Mouse (Mus musculus): Measurements from ENCODE around the gene Hoxc9. TPM values are rescaled to one million over a fixed set of nuclear protein-coding genes. Genes with fewer than 3 reads are reported as not detected.

Hoxc9 gene
- polyA plus RNA-seq, 1 experiment: 6.2 TPM

- TF ChIP-seq CTCF (IDR thresholded peaks at IDR 0.05; ENCODE audit: borderline replicate concordance, insufficient read depth, low read length) (no peak), POLR2A (IDR thresholded peaks at IDR 0.05; ENCODE audit: low read depth, low read length) (no peak)
- H3K4me1 ChIP-seq (ENCODE audit: control insufficient read depth, insufficient read depth, low read length): no peaks in the 10 kb centered on the region
- no peak overlapping the region for H3K27ac ChIP-seq (ENCODE audit: insufficient read depth, low read length)
- no peak overlapping the region for H3K4me3 ChIP-seq (ENCODE audit: insufficient read depth, low read length)
Observed at GRCm38 (mm10) chr15:102975034-102975433, 1.2 kb upstream of the Hoxc9 start.

DNA sequence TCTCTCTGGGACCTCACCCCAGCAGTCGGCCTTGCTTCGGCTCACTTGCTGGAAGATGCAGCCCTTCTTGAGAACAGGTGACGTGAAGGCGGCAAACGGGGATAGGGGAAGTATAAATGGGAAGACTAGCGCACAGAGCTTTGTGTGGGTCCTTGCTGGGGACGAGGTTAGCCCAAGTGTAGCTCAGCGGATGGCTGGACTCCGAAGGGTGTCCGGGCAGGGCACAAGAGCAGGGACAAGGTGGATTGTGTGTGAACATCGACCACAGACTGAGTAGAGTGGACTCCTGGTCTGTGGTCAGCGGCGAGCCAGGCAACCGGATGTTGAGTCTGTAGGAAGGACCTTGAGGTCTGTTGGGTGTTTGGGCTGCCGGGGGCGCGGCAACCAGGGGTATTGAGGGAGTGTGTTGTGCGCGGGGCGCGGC, 539 bp upstream of the Hoxc9 start:
- Histone ChIP-seq H3K4me1 (ENCODE audit: control insufficient read depth, insufficient read depth, low read length) (no peaks in the 10 kb centered on the region), H3K27ac (ENCODE audit: insufficient read depth, low read length) (peak overlapping the region; percentile 3; the same call in 1 of the 2 replicates), H3K4me3 (ENCODE audit: insufficient read depth, low read length) (peak overlapping the region; percentile 8)
- TF ChIP-seq CTCF (IDR thresholded peaks at IDR 0.05; ENCODE audit: borderline replicate concordance, insufficient read depth, low read length) (no peak), POLR2A (IDR thresholded peaks at IDR 0.05; ENCODE audit: low read depth, low read length) (no peak)

- Histone ChIP-seq H3K4me1 (ENCODE audit: control insufficient read depth, insufficient read depth, low read length) (no peaks in the 10 kb centered on the region), H3K27ac (ENCODE audit: insufficient read depth, low read length) (peak overlapping the region; percentile 31; the same call in 1 of the 2 replicates), H3K4me3 (ENCODE audit: insufficient read depth, low read length) (peak overlapping the region; percentile 43)
- TF ChIP-seq POLR2A (IDR thresholded peaks at IDR 0.05; ENCODE audit: low read depth, low read length) (no peak), CTCF (IDR thresholded peaks at IDR 0.05; ENCODE audit: borderline replicate concordance, insufficient read depth, low read length) (no peak)
Observed at GRCm38 (mm10) chr15:102976631-102977422, 588 bp downstream of the Hoxc9 start.

- H3K27ac ChIP-seq (ENCODE audit: insufficient read depth, low read length): peak overlapping the region; percentile 44
- TF ChIP-seq CTCF (IDR thresholded peaks at IDR 0.05; ENCODE audit: borderline replicate concordance, insufficient read depth, low read length) (no peak), POLR2A (IDR thresholded peaks at IDR 0.05; ENCODE audit: low read depth, low read length) (no peak)
- no peaks in the 10 kb centered on the region for H3K4me1 ChIP-seq (ENCODE audit: control insufficient read depth, insufficient read depth, low read length)
- peak overlapping the region; percentile 43 for H3K4me3 ChIP-seq (ENCODE audit: insufficient read depth, low read length)
Observed at GRCm38 (mm10) chr15:102977423-102977974, 1.3 kb downstream of the Hoxc9 start.

GRCm38 (mm10) chr15:102978615-102979515, 2.6 kb downstream of the Hoxc9 start:
- Histone ChIP-seq H3K4me3 (ENCODE audit: insufficient read depth, low read length) (peak overlapping the region; percentile 4; the same call in 1 of the 2 replicates), H3K27ac (ENCODE audit: insufficient read depth, low read length) (peak overlapping the region; percentile 23)

DNA sequence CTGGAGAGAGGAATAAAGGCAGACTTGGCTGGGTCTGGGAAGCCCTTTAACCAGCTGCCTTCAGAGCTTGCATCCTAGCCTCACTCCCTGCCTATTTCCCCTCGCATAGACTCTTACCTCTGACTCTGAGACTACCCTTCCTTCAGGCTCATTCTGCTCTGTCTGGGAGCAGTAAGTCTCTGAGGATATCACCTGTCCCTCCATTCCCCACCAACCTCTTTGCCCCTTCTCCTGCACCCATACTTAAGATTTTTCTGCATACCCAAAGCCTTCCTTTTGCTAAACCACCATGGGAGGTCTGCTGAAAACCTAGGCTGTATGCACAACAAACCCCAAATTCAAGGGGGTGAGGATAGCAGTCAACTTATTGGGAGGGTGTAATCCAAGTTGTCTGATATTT, 3.7 kb downstream of the Hoxc9 start:
- H3K4me1 ChIP-seq (ENCODE audit: control insufficient read depth, insufficient read depth, low read length): no peaks in the 10 kb centered on the region

More at GRCm38 (mm10) chr15:102978615-102979515, 2.6 kb downstream of the Hoxc9 start:
- TF ChIP-seq CTCF (IDR thresholded peaks at IDR 0.05; ENCODE audit: borderline replicate concordance, insufficient read depth, low read length): no peak
- TF ChIP-seq POLR2A (IDR thresholded peaks at IDR 0.05; ENCODE audit: low read depth, low read length): no peak
- H3K4me1 ChIP-seq (ENCODE audit: control insufficient read depth, insufficient read depth, low read length): no peaks in the 10 kb centered on the region

GRCm38 (mm10) chr15:102980352-102980751, 4.1 kb downstream of the Hoxc9 start:
- H3K4me1 ChIP-seq (ENCODE audit: control insufficient read depth, insufficient read depth, low read length): no peaks in the 10 kb centered on the region
- TF ChIP-seq CTCF (IDR thresholded peaks at IDR 0.05; ENCODE audit: borderline replicate concordance, insufficient read depth, low read length) (no peak), POLR2A (IDR thresholded peaks at IDR 0.05; ENCODE audit: low read depth, low read length) (no peak)
- H3K27ac ChIP-seq (ENCODE audit: insufficient read depth, low read length): peak overlapping the region; percentile 28
- no peak overlapping the region for H3K4me3 ChIP-seq (ENCODE audit: insufficient read depth, low read length)

More for the DNA sequence above, 3.7 kb downstream of the Hoxc9 start:
- Histone ChIP-seq H3K27ac (ENCODE audit: insufficient read depth, low read length) (no peak overlapping the region), H3K4me3 (ENCODE audit: insufficient read depth, low read length) (no peak overlapping the region)
- TF ChIP-seq CTCF (IDR thresholded peaks at IDR 0.05; ENCODE audit: borderline replicate concordance, insufficient read depth, low read length) (no peak), POLR2A (IDR thresholded peaks at IDR 0.05; ENCODE audit: low read depth, low read length) (no peak)

- TF ChIP-seq CTCF (IDR thresholded peaks at IDR 0.05; ENCODE audit: borderline replicate concordance, insufficient read depth, low read length) (no peak), POLR2A (IDR thresholded peaks at IDR 0.05; ENCODE audit: low read depth, low read length) (no peak)
- H3K27ac ChIP-seq (ENCODE audit: insufficient read depth, low read length): peak overlapping the region; percentile 28
- H3K4me3 ChIP-seq (ENCODE audit: insufficient read depth, low read length): peak overlapping the region; percentile 60
- no peaks in the 10 kb centered on the region for H3K4me1 ChIP-seq (ENCODE audit: control insufficient read depth, insufficient read depth, low read length)
Observed at GRCm38 (mm10) chr15:102980912-102981311, 4.7 kb downstream of the Hoxc9 start.

Data from embryonic fibroblast, embryonic 13.5 days (primary cell).